Mouse (Mus musculus) lung, adult 2 months (tissue): ENCODE measurements around the gene Spint4. TPM values are rescaled to one million over a fixed set of nuclear protein-coding genes. Genes with fewer than 3 reads are reported as not detected.

Experiments
- DNase-seq: peaks from one replicate; pipeline ENCODE4 v3.0.0; 2022
- H3K4me1 ChIP-seq: fragments of 200-500 bp; 2 replicates; pipeline ENCODE4 v1.6.1; 2011; ENCODE audit warnings: low read length; ENCODE audit not compliant: control insufficient read depth, insufficient read depth
- H3K4me3 ChIP-seq: fragments of 200-500 bp; replicated peaks from 2 replicates; pipeline ENCODE3; 2011; ENCODE audit warnings: low read depth, mild to moderate bottlenecking, control low read depth, low read length; ENCODE audit errors: extremely low read depth
- CTCF ChIP-seq: fragments of 200-500 bp; IDR thresholded peaks from 2 replicates; pipeline ENCODE4 v1.5.1; 2011; ENCODE audit warnings: mild to moderate bottlenecking, low read length, control low read depth; ENCODE audit not compliant: insufficient read depth
- POLR2A ChIP-seq: fragments of 200-500 bp; IDR thresholded peaks from 2 replicates; pipeline ENCODE4 v1.6.1; 2011; ENCODE audit warnings: low read depth, mild to moderate bottlenecking, control low read depth, low read length, borderline replicate concordance; ENCODE audit errors: extremely low read depth
- WGBS: fragments of 180-500 bp; shearing (Covaris S2); methylation state at CpG from one replicate; pipeline ENCODE4 v1.1.7; 2018; 5-methylcytosine and 5-hydroxymethylcytosine counted together
- polyA plus RNA-seq: library from polyadenylated mRNA; depleted of rRNA; stranded (reverse); fragments of >200 nt; gene quantifications from 2 replicates; pipeline ENCODE4 v1.2.3, GENCODE M21; 2012; rRNA removed

Spint4 gene
- polyA plus RNA-seq = not detected in 2 replicates

- H3K4me1 ChIP-seq = no peaks in the 10 kb centered on the region
- DNase-seq = no peak
- no peak within 1 kb of the TSS for H3K4me3 ChIP-seq
- WGBS = 77% methylated on average over 4 of the region's 4 CpGs
- no peak for TF ChIP-seq POLR2A
- TF ChIP-seq CTCF = no peak
Observed at GRCm38 (mm10) chr2:164698201-164698600, at the start of gene Spint4. Gene Spint4, plus strand, starts transcription at chr2:164698501.

GRCm38 (mm10) chr2:164655858-164656257 lies 42.4 kb upstream of the Spint4 start, which contains the start of gene Wfdc10:
Gene Wfdc10, plus strand, starts transcription at chr2:164656046.
- WGBS = 12% methylated on average over 11 of the region's 11 CpGs
- TF ChIP-seq CTCF (peak; percentile 76), POLR2A (no peak)
- peak; percentile 39 for DNase-seq
- Histone ChIP-seq H3K4me3 (no peak within 1 kb of the TSS), H3K4me1 (no peaks in the 10 kb centered on the region)

- no peak for DNase-seq
- TF ChIP-seq CTCF = no peak
- no peak for TF ChIP-seq POLR2A
- Histone ChIP-seq H3K4me1 (no peaks in the 10 kb centered on the region), H3K4me3 (no peak within 1 kb of the TSS)
- WGBS = 74% methylated on average over 9 of the region's 9 CpGs
Observed at GRCm38 (mm10) chr2:164656483-164656882, 41.8 kb upstream of the Spint4 start, which contains the start of gene Wfdc9. Gene Wfdc9, minus strand, starts transcription at chr2:164656583.

GRCm38 (mm10) chr2:164664851-164665250 lies 33.5 kb upstream of the Spint4 start:
- TF ChIP-seq POLR2A = no peak
- Histone ChIP-seq H3K4me1 (no peaks in the 10 kb centered on the region), H3K4me3 (no peak overlapping the region)
- 84% methylated on average over 7 of the region's 7 CpGs for WGBS
- DNase-seq = no peak

GRCm38 (mm10) chr2:164670261-164670660 lies 28.0 kb upstream of the Spint4 start:
- Histone ChIP-seq H3K4me3 (no peak overlapping the region), H3K4me1 (no peaks in the 10 kb centered on the region)
- no peak for TF ChIP-seq POLR2A
- no peak for TF ChIP-seq CTCF
- no peak for DNase-seq
- 75% methylated on average over 5 of the region's 5 CpGs for WGBS

GRCm38 (mm10) chr2:164670938-164671337 lies 27.4 kb upstream of the Spint4 start:
- no peak for DNase-seq
- Histone ChIP-seq H3K4me1 (no peaks in the 10 kb centered on the region), H3K4me3 (no peak overlapping the region)
- no peak for TF ChIP-seq CTCF
- no peak for TF ChIP-seq POLR2A
- whole genome bisulfite sequencing = 11% methylated on average over 1 of the region's 1 CpGs

- Histone ChIP-seq H3K4me3 (no peak within 1 kb of the TSS), H3K4me1 (no peaks in the 10 kb centered on the region)
- WGBS = 60% methylated on average over 7 of the region's 7 CpGs
- TF ChIP-seq POLR2A (no peak), CTCF (no peak)
- no peak for DNase-seq
Observed at GRCm38 (mm10) chr2:164673987-164674386, 24.3 kb upstream of the Spint4 start, which contains the start of gene Wfdc11. Gene Wfdc11, minus strand, starts transcription at chr2:164674087.

GRCm38 (mm10) chr2:164676103-164676502 lies 22.2 kb upstream of the Spint4 start:
- TF ChIP-seq CTCF = 0 out of 2 replicates have a peak, but pooled peaks have one; percentile 16
- TF ChIP-seq POLR2A = no peak
- DNase-seq = no peak
- Histone ChIP-seq H3K4me1 (no peaks in the 10 kb centered on the region), H3K4me3 (no peak overlapping the region)
- WGBS = 80% methylated on average over 7 of the region's 7 CpGs

GRCm38 (mm10) chr2:164676916-164677685 lies 21.2 kb upstream of the Spint4 start:
- Histone ChIP-seq H3K4me1 (no peaks in the 10 kb centered on the region), H3K4me3 (no peak overlapping the region)
- no peak for DNase-seq
- WGBS = 64% methylated on average over 16 of the region's 16 CpGs
- TF ChIP-seq CTCF (no peak), POLR2A (no peak)

GRCm38 (mm10) chr2:164678848-164679625 lies 19.3 kb upstream of the Spint4 start:
- H3K4me3 ChIP-seq = no peak overlapping the region
- peak; percentile 59 for DNase-seq
- 18% methylated on average over 19 of the region's 19 CpGs for WGBS
- no peaks in the 10 kb centered on the region for H3K4me1 ChIP-seq
- peak; percentile 64 for TF ChIP-seq CTCF
- no peak for TF ChIP-seq POLR2A
